Mouse (Mus musculus) heart, embryonic 13.5 days (tissue): ENCODE results near the gene Olfr1308. TPM values are rescaled to one million over a fixed set of nuclear protein-coding genes. Genes with fewer than 3 reads are reported as not detected.

ENCODE experiments used
- ATAC-seq: fragments of 200-750 bp; cut with Nextera tagmentation; 2 replicates; pipeline ENCODE4 v1.8.0; 2017; ENCODE audit warnings: moderate TSS enrichment; ENCODE audit not compliant: insufficient number of reproducible peaks, low FRiP score, low TSS enrichment; ENCODE audit errors: extremely low read depth
- H3K27ac ChIP-seq: fragments of 300-500 bp; sonication (generic); replicated peaks from 2 replicates; pipeline ENCODE4 v1.5.1; 2015; ENCODE audit warnings: moderate library complexity, mild to moderate bottlenecking, inconsistent platforms
- H3K27me3 ChIP-seq: fragments of 300-500 bp; sonication (generic); replicated peaks from 2 replicates; pipeline ENCODE4 v1.6.1; 2015; ENCODE audit warnings: mild to moderate bottlenecking, inconsistent platforms
- H3K36me3 ChIP-seq: fragments of 300-500 bp; sonication (generic); 2 replicates; pipeline ENCODE4 v1.6.1; 2015; ENCODE audit warnings: mild to moderate bottlenecking, inconsistent platforms
- H3K4me1 ChIP-seq: fragments of 300-500 bp; sonication (generic); 2 replicates; pipeline ENCODE4 v1.6.1; 2015; ENCODE audit warnings: inconsistent platforms
- H3K4me2 ChIP-seq: fragments of 300-500 bp; sonication (generic); 2 replicates; pipeline ENCODE4 v1.6.1; 2015; ENCODE audit warnings: inconsistent platforms, mild to moderate bottlenecking, moderate library complexity
- H3K4me3 ChIP-seq: fragments of 300-500 bp; sonication (generic); 2 replicates; pipeline ENCODE4 v1.5.1; 2015; ENCODE audit warnings: moderate library complexity, mild to moderate bottlenecking, inconsistent platforms
- H3K9ac ChIP-seq: fragments of 300-500 bp; sonication (generic); 2 replicates; pipeline ENCODE4 v1.6.1; 2015; ENCODE audit warnings: inconsistent platforms, mild to moderate bottlenecking, moderate library complexity
- H3K9me3 ChIP-seq: fragments of 300-500 bp; sonication (generic); 2 replicates; pipeline ENCODE4 v1.6.1; 2016; ENCODE audit warnings: inconsistent platforms
- WGBS: fragments of 180-500 bp; shearing (Covaris S2); methylation state at CpG from one replicate; pipeline ENCODE4 v1.1.7; 2015; ENCODE audit warnings: mixed read lengths; 5-methylcytosine and 5-hydroxymethylcytosine counted together
- polyA plus RNA-seq: library from polyadenylated mRNA; unstranded; fragments of >200 nt; fragmentation: Nextera tagmentation; extraction: Ambion mirVana; gene quantifications from 2 replicates; pipeline ENCODE4 v1.2.1, GENCODE M21; 2015

The Olfr1308 gene
- not detected in 2 replicates for polyA plus RNA-seq

- H3K4me3 ChIP-seq: no peak within 1 kb of the TSS
- H3K27me3 ChIP-seq: no peaks in the 10 kb centered on the region
- H3K27ac ChIP-seq: no peak within 1 kb of the TSS
- ATAC-seq: no peak
- H3K9me3 ChIP-seq: no peaks in the 10 kb centered on the region
- WGBS: 37% methylated on average over 1 of the region's 1 CpGs
- no peak within 1 kb of the TSS for H3K9ac ChIP-seq
- H3K4me1 ChIP-seq: no peaks in the 10 kb centered on the region
- no peaks in the 10 kb centered on the region for H3K36me3 ChIP-seq
- no peak within 1 kb of the TSS for H3K4me2 ChIP-seq
These were observed at the start of gene Olfr1308 for GRCm38 (mm10) chr2:111964844-111965243. Gene Olfr1308, minus strand, starts transcription at chr2:111964944.

- Histone ChIP-seq H3K9me3 (no peaks in the 10 kb centered on the region), H3K4me3 (no peak within 1 kb of the TSS), H3K4me1 (no peaks in the 10 kb centered on the region), H3K9ac (no peak within 1 kb of the TSS), H3K27me3 (no peaks in the 10 kb centered on the region), H3K36me3 (no peaks in the 10 kb centered on the region), H3K4me2 (no peak within 1 kb of the TSS), H3K27ac (no peak within 1 kb of the TSS)
- no peak for ATAC-seq
These were observed 47.9 kb upstream of the Olfr1308 start, which contains the start of gene Olfr1310 for GRCm38 (mm10) chr2:112012608-112013007. Gene Olfr1310, minus strand, starts transcription at chr2:112012708.

- no peaks in the 10 kb centered on the region for H3K36me3 ChIP-seq
- no peak within 1 kb of the TSS for H3K4me3 ChIP-seq
- 66% methylated on average over 1 of the region's 1 CpGs for WGBS
- no peak for ATAC-seq
- no peaks in the 10 kb centered on the region for H3K9me3 ChIP-seq
- no peaks in the 10 kb centered on the region for H3K4me1 ChIP-seq
- H3K9ac ChIP-seq: no peak within 1 kb of the TSS
- H3K4me2 ChIP-seq: no peak within 1 kb of the TSS
- no peaks in the 10 kb centered on the region for H3K27me3 ChIP-seq
- no peak within 1 kb of the TSS for H3K27ac ChIP-seq
These were observed 25.4 kb upstream of the Olfr1308 start, which contains the start of gene Olfr1309 for GRCm38 (mm10) chr2:111990181-111990580. Gene Olfr1309, minus strand, starts transcription at chr2:111990281.

- no peak within 1 kb of the TSS for H3K4me3 ChIP-seq
- no peaks in the 10 kb centered on the region for H3K27me3 ChIP-seq
- H3K9ac ChIP-seq: no peak within 1 kb of the TSS
- no peaks in the 10 kb centered on the region for H3K4me1 ChIP-seq
- no peak within 1 kb of the TSS for H3K4me2 ChIP-seq
- H3K27ac ChIP-seq: no peak within 1 kb of the TSS
- no peaks in the 10 kb centered on the region for H3K9me3 ChIP-seq
- no peak for ATAC-seq
- no peaks in the 10 kb centered on the region for H3K36me3 ChIP-seq
- 52% methylated on average over 1 of the region's 1 CpGs for WGBS
These were observed 15.4 kb downstream of the Olfr1308 start, which contains the start of gene Olfr1307 for GRCm38 (mm10) chr2:111949340-111949739. Gene Olfr1307, minus strand, starts transcription at chr2:111949440.

GRCm38 (mm10) chr2:111916171-111916570 is 48.6 kb downstream of the Olfr1308 start, which contains the start of gene Olfr1306:
Gene Olfr1306, minus strand, starts transcription at chr2:111916271.
- Histone ChIP-seq H3K4me2 (no peak within 1 kb of the TSS), H3K27ac (no peak within 1 kb of the TSS), H3K9ac (no peak within 1 kb of the TSS), H3K27me3 (no peaks in the 10 kb centered on the region), H3K36me3 (no peaks in the 10 kb centered on the region), H3K4me1 (no peaks in the 10 kb centered on the region), H3K9me3 (0 out of 2 replicates have a peak, but pooled peaks cover 4% of the 10 kb centered on the region), H3K4me3 (no peak within 1 kb of the TSS)
- 52% methylated on average over 1 of the region's 1 CpGs for WGBS
- ATAC-seq: no peak

Other genes with a start within 250 kb of the Olfr1308 start
- not detected in 2 replicates for gene Olfr1301, start 213.9 kb downstream of the Olfr1308 start, polyA plus RNA-seq
- not detected in 2 replicates for gene Olfr1302, start 187.5 kb downstream of the Olfr1308 start, polyA plus RNA-seq
- not detected in 2 replicates for gene Olfr1303, start 144.6 kb downstream of the Olfr1308 start, polyA plus RNA-seq
- gene Olfr1305, start 87.8 kb downstream of the Olfr1308 start, polyA plus RNA-seq: not detected in 2 replicates
- not detected in 2 replicates for gene Olfr1306, start 48.7 kb downstream of the Olfr1308 start, polyA plus RNA-seq
- gene Olfr1307, start 15.5 kb downstream of the Olfr1308 start, polyA plus RNA-seq: 0.01 TPM in 1 of 2 replicates, not detected in the other
- gene Olfr1309, start 25.3 kb upstream of the Olfr1308 start, polyA plus RNA-seq: not detected in 2 replicates
- gene Olfr1310, start 47.8 kb upstream of the Olfr1308 start, polyA plus RNA-seq: not detected in 2 replicates
- gene Olfr1311, start 59.5 kb upstream of the Olfr1308 start, polyA plus RNA-seq: not detected in 2 replicates
- gene Olfr1312, start 85.3 kb upstream of the Olfr1308 start, polyA plus RNA-seq: not detected in 2 replicates
- gene Olfr1313, start 112.9 kb upstream of the Olfr1308 start, polyA plus RNA-seq: not detected in 2 replicates
- not detected in 2 replicates for gene Olfr1314, start 131.8 kb upstream of the Olfr1308 start, polyA plus RNA-seq
- not detected in 2 replicates for gene Olfr1315-ps1, start 150.5 kb upstream of the Olfr1308 start, polyA plus RNA-seq
- gene Olfr1316, start 170.0 kb upstream of the Olfr1308 start, polyA plus RNA-seq: not detected in 2 replicates
- not detected in 2 replicates for gene Olfr1317, start 175.4 kb upstream of the Olfr1308 start, polyA plus RNA-seq
- gene Olfr1318, start 189.3 kb upstream of the Olfr1308 start, polyA plus RNA-seq: not detected in 2 replicates